In the genomic region with DNA sequence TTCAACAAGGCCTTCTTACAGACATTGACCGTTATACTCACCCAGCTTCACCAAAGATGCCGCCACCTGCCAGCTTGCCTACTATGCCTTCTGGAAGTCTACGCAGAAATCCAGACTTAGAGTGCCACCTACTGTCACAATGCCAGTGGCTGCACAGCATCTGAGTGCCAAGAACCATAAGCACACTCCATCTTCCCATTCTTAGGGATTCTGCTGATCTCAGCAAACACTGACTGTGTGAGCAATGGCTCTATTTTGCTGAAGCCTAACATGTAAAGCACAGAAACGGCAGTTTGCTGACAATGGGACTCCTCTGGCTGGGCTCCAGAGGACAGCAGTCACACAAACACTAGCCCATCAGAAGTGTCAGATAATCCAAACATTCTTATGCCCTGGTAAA, we compare ENCODE assay signal across 8 mouse cellular contexts. TPM values are rescaled to one million over a fixed set of nuclear protein-coding genes. Genes with fewer than 3 reads are reported as not detected.
A peak's percentile ranks its signal among the peaks of the same experiment; 100 is the strongest.
DNase-seq lines count a peak whose midpoint lies in the region; ATAC-seq and TF ChIP-seq lines count a peak whose summit lies in the region.

No protein-coding gene starts in this region.

- intact Hi-C loops in gastrocnemius, adult 2 months (cut with DNase I): no loop called here

- peak; percentile 74; the same call in 1 of the 2 replicates for ATAC-seq in forebrain, embryonic 14.5 days

- 43% methylated on average over 4 of the region's 4 CpGs for WGBS in spleen, adult 2 months
- WGBS in forebrain, embryonic 14.5 days: 29% methylated on average over 4 of the region's 4 CpGs

- H3K36me3 ChIP-seq in spleen, adult 2 months (ENCODE audit: control insufficient read depth, insufficient read depth, low read length): no peaks in the 10 kb centered on the region
- no peaks in the 10 kb centered on the region for H3K36me3 ChIP-seq in forebrain, embryonic 14.5 days (ENCODE audit: control insufficient read depth, insufficient read depth, low read length)

- no peak for TF ChIP-seq POLR2A in spleen, adult 2 months (IDR thresholded peaks at IDR 0.05; ENCODE audit: low read depth, low read length)

- H3K4me3 ChIP-seq in spleen, adult 2 months (ENCODE audit: extremely low read depth, insufficient read depth, insufficient read length): no peak overlapping the region
- H3K4me3 ChIP-seq in forebrain, embryonic 14.5 days (ENCODE audit: low read depth, low read length): no peak overlapping the region
- no peak overlapping the region for H3K4me3 ChIP-seq in gastrocnemius, adult 2 months

- H3K27ac ChIP-seq in spleen, adult 2 months (ENCODE audit: insufficient read depth, low read length): no peak overlapping the region
- H3K27ac ChIP-seq in forebrain, embryonic 14.5 days (ENCODE audit: low read depth, low read length): no peak overlapping the region
- H3K27ac ChIP-seq in gastrocnemius, adult 2 months: no peak overlapping the region

- peak in 1 of 2 experiments; percentile 10 for DNase-seq in spleen, adult 2 months (ENCODE audit: low read depth in 1 of 2, low spot score in 2 of 2)
- no peak for DNase-seq in spleen, adult 12 weeks (ENCODE audit: low spot score)
- DNase-seq in c-Kit-positive CD71-negative TER-119-negative erythroid progenitor cells, embryonic 14.5 days (ENCODE audit: low read depth): peak; percentile 14
- DNase-seq in forebrain, embryonic 14.5 days (ENCODE audit: low spot score): peak; percentile 81
- peak; percentile 38 to 58 for DNase-seq in layer of hippocampus, adult 8-10 months (ENCODE audit: low spot score in 2 of 2)
- DNase-seq in lung, postnatal 36 days: peak; percentile 11
- peak; percentile 4 for DNase-seq in testis, postnatal 14 days (ENCODE audit: low spot score)
- DNase-seq in gastrocnemius, adult 2 months: no peak

- peak; percentile 28; the same call in 1 of the 2 replicates for TF ChIP-seq CTCF in spleen, adult 2 months (IDR thresholded peaks at IDR 0.05; ENCODE audit: extremely low read depth, insufficient read depth, insufficient read length, insufficient replicate concordance)
- TF ChIP-seq CTCF in gastrocnemius, adult 2 months (IDR thresholded peaks at IDR 0.05): no peak

- H3K4me1 ChIP-seq in spleen, adult 2 months (ENCODE audit: control insufficient read depth, insufficient read depth, insufficient read length): no peaks in the 10 kb centered on the region
- no peaks in the 10 kb centered on the region for H3K4me1 ChIP-seq in forebrain, embryonic 14.5 days (ENCODE audit: control insufficient read depth, insufficient read depth, low read length)

- no peak overlapping the region for H3K9ac ChIP-seq in forebrain, embryonic 14.5 days (ENCODE audit: low read length)

- H3K4me2 ChIP-seq in forebrain, embryonic 14.5 days (ENCODE audit: low read length): no peak overlapping the region

- H3K27me3 ChIP-seq in spleen, adult 2 months (ENCODE audit: control insufficient read depth, insufficient read depth, low read length): no peaks in the 10 kb centered on the region
- H3K27me3 ChIP-seq in forebrain, embryonic 14.5 days (replicated peaks; ENCODE audit: control insufficient read depth, insufficient read depth, low read length): no peaks in the 10 kb centered on the region

- no peaks in the 10 kb centered on the region for H3K9me3 ChIP-seq in forebrain, embryonic 14.5 days (replicated peaks; ENCODE audit: control insufficient read depth, low read length)

RNA-seq across cellular contexts. Expression of gene Olfr270, which starts 5.7 kb away (rescaled TPM):
- polyA plus RNA-seq in spleen, adult 2 months (2012; rRNA removed): not detected in 2 replicates
- polyA plus RNA-seq in forebrain, embryonic 14.5 days (2014; fragmentation: Nextera tagmentation; extraction: Ambion mirVana): not detected in 2 replicates
- not detected for total RNA-seq in layer of hippocampus, adult 8-10 months (2022)
- not detected for total RNA-seq in gastrocnemius, adult 2 months (2021)

RNA-seq across cellular contexts. Expression of gene Nipsnap3a, which starts 30.4 kb away (rescaled TPM):
- not detected in 2 replicates for polyA plus RNA-seq in spleen, adult 2 months (2012; rRNA removed)
- polyA plus RNA-seq in forebrain, embryonic 14.5 days (2014; fragmentation: Nextera tagmentation; extraction: Ambion mirVana): not detected in 2 replicates
- total RNA-seq in layer of hippocampus, adult 8-10 months (2022): not detected
- total RNA-seq in gastrocnemius, adult 2 months (2021): not detected

RNA-seq across cellular contexts. Expression of gene Olfr272, which starts 39.7 kb away (rescaled TPM):
- not detected in 2 replicates for polyA plus RNA-seq in spleen, adult 2 months (2012; rRNA removed)
- not detected in 2 replicates for polyA plus RNA-seq in forebrain, embryonic 14.5 days (2014; fragmentation: Nextera tagmentation; extraction: Ambion mirVana)
- not detected for total RNA-seq in layer of hippocampus, adult 8-10 months (2022)
- not detected for total RNA-seq in gastrocnemius, adult 2 months (2021)

RNA-seq across cellular contexts. Expression of gene Nipsnap3b, which starts 53.0 kb away (rescaled TPM):
- 12.8 and 13.4 TPM in 2 replicates for polyA plus RNA-seq in spleen, adult 2 months (2012; rRNA removed)
- 173 and 182 TPM in 2 replicates for polyA plus RNA-seq in forebrain, embryonic 14.5 days (2014; fragmentation: Nextera tagmentation; extraction: Ambion mirVana)
- 10 to 100 TPM; 11.8 to 19.6 (median 16.5) TPM for total RNA-seq in layer of hippocampus, adult 8-10 months (2022)
- total RNA-seq in gastrocnemius, adult 2 months (2021): 1 to 10 TPM; 1.1 to 1.7 TPM

Comparison
In these comparisons a context has a peak if more than half of its experiments do, and no peak if none do; other contexts are left out.
1. DNase-seq: peak in c-Kit-positive CD71-negative TER-119-negative erythroid progenitor cells, embryonic 14.5 days (single experiment), forebrain, embryonic 14.5 days (single experiment), layer of hippocampus, adult 8-10 months (2 of 2), lung, postnatal 36 days (single experiment) and testis, postnatal 14 days (single experiment); none in spleen, adult 12 weeks (single experiment) and gastrocnemius, adult 2 months (single experiment).